Mouse (Mus musculus): ENCODE measurements around the gene Dnajb14.
A peak's percentile ranks its signal among the peaks of the same experiment; 100 is the strongest.
"Not testable (repeated sequence)": the region's sequence is repeated elsewhere in the genome, so short reads cannot be mapped to it uniquely, and the experiment has no call there.

Gene Dnajb14

DNA sequence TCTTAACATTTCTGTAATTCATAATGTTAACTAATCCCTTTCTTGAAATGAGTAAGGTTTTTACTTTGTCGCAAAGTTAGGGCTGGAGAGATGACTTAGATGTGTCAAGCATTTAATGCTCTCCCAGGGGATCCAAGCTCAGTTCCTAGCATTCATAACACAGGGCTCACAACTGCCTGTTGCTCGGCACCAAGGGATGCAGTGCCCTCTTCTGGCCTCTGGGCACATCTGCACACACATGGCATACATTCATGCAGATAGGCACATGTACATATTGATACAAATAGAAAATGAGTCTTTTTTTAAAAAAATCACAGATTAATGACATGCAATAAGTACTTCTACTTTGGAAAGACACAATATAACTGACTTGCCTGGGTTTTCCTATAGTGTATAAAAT is 16.3 kb upstream of the Dnajb14 start:
- no peak for DNase-seq (ENCODE audit: low read depth, low spot score)
- H3K27me3 ChIP-seq (ENCODE audit: control insufficient read depth, insufficient read depth, low read length, poor library complexity, severe bottlenecking), result no peaks in the 10 kb centered on the region
- no peaks in the 10 kb centered on the region for H3K36me3 ChIP-seq (ENCODE audit: control insufficient read depth, insufficient read depth, low read length, poor library complexity, severe bottlenecking)

DNA sequence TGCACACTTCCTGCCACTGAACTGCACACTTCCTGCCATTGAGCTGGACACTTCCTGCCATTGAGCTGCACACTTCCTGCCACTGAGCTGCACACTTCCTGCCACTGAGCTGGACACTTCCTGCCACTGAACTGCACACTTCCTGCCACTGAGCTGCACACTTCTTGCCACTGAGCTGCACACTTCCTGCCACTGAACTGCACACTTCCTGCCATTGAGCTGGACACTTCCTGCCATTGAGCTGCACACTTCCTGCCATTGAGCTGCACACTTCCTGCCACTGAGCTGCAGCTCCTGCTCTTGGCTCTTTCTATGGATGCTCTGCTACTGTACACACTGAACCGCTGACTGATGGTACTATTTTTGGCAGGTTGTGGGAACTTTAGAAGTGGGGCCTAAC is 14.5 kb upstream of the Dnajb14 start:
- not testable (repeated sequence) for H3K36me3 ChIP-seq (ENCODE audit: control insufficient read depth, insufficient read depth, low read length, poor library complexity, severe bottlenecking); H3K27me3 ChIP-seq (ENCODE audit: control insufficient read depth, insufficient read depth, low read length, poor library complexity, severe bottlenecking)
- DNase-seq (ENCODE audit: low read depth, low spot score), result peak; percentile 48

DNA sequence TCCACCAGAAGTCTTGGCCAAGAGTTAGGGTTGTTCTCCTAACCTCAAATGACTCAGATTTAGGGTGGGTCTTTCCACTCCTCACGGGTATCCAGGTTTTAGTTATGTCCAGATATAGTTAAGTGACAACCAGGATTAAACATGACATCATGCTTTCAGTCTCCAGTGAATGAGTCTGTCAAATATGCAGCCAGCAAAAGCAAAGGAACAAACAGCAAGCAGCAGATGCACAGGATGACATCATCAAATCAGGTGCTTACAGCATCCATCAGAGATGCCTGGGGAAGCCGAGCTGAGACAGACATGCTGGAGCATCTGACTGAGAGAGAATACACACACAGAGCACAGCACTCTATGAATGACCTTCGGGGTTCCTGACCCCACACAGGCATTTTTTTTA is 12.1 kb upstream of the Dnajb14 start:
- no peak for DNase-seq (ENCODE audit: low read depth, low spot score)
- H3K27me3 ChIP-seq (ENCODE audit: control insufficient read depth, insufficient read depth, low read length, poor library complexity, severe bottlenecking), result no peaks in the 10 kb centered on the region
- no peaks in the 10 kb centered on the region for H3K36me3 ChIP-seq (ENCODE audit: control insufficient read depth, insufficient read depth, low read length, poor library complexity, severe bottlenecking)

DNA sequence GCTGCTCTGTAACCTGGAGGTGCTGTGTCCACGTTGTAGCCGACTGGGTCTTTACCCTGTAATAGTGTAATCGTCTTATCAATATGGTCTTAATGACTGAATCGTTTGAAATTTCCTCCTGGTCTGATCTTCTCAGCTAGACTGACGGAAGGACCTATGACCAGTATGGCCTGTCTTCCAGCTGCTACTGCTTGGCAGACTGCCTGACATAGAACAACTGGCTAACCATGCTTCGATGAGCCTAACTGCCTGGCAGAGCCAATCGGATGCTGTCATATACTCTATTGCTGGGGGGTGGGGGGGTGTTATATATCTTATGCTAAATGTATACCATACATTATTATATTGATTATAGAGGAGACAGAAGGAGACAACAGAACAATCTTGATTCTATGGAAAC is 11.4 kb upstream of the Dnajb14 start:
- Histone ChIP-seq H3K36me3 (ENCODE audit: control insufficient read depth, insufficient read depth, low read length, poor library complexity, severe bottlenecking) (no peaks in the 10 kb centered on the region), H3K27me3 (ENCODE audit: control insufficient read depth, insufficient read depth, low read length, poor library complexity, severe bottlenecking) (no peaks in the 10 kb centered on the region)
- no peak for DNase-seq (ENCODE audit: low read depth, low spot score)

DNA sequence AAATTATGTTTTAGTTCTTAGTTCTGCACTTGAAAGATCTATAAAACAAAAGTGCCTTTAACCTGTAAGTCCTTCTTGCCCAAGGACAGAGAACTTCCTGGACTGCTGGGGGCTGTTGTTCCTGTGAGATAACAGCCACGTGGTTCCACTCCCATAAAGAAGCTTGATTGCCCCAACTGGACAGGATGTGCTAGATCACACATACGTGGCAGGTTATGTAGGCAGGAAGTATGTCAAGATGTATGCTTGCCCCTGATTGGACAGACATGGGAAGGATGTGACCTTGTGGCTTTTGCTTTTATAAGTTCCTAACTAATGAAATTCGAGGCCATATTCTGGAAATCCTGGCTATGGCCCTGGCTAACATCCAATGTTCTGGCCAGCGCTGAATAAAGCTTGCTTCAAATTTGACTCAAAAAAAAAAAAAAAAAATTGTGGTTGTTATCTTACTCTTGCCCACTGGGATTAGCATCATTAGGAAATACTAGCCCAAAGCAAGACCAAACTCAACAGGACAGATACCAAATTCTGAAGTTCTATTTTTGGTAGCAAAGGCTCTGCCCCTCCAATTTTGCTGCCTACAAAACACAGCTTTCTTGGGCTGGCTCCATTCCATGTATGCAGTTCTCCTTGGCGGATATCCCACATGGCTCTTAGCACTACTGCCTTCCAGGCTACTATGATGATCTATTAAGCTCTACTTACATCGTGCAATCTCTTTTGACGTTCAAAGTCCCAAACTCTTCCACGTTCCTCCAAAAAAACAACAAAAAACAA is 6.9 kb upstream of the Dnajb14 start:
- DNase-seq (ENCODE audit: low read depth, low spot score), result no peak
- H3K27me3 ChIP-seq (ENCODE audit: control insufficient read depth, insufficient read depth, low read length, poor library complexity, severe bottlenecking), result no peaks in the 10 kb centered on the region

DNA sequence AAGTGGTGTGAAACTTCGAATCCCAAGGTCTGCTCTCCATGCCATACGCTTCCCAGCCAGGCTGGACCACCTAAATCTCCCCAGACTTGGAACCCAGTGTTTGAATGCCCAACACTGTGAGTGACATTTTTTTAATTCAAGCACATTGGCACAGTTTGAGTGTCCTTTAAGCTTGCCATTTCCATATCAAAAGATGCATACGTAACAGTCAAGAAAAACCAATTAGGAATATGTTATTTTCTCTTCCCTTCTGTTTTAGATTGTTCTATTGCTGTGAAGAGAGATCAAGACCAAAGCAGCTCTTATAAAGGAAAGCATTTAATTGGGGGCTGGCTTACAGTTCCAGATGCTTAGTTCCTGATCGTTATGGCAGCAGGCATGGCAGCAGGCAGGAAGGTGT is 6.0 kb upstream of the Dnajb14 start:
- no peaks in the 10 kb centered on the region for H3K36me3 ChIP-seq (ENCODE audit: control insufficient read depth, insufficient read depth, low read length, poor library complexity, severe bottlenecking)
- no peaks in the 10 kb centered on the region for H3K27me3 ChIP-seq (ENCODE audit: control insufficient read depth, insufficient read depth, low read length, poor library complexity, severe bottlenecking)
- no peak for DNase-seq (ENCODE audit: low read depth, low spot score)

More for the DNA sequence above, 6.9 kb upstream of the Dnajb14 start:
- H3K36me3 ChIP-seq (ENCODE audit: control insufficient read depth, insufficient read depth, low read length, poor library complexity, severe bottlenecking), result no peaks in the 10 kb centered on the region

DNA sequence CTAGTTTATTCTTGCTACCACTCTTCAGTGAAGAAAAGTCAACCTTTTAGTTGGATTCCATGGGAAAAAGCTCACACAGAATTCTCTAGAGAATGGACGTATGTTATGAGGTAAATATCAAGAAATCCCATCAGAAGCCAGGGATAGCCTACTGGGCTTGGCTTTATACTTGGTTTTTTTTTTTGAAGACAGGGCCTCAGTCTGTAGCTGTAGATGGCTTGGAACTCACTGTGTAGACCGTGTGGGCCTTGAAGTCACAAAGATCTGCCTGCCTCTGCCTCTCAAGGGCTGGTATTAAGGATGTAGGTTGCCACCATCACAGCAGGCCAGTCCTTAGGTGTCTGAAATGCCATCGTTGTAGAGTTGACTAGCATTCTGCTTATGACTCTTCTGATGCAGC is 4.9 kb upstream of the Dnajb14 start:
- H3K36me3 ChIP-seq (ENCODE audit: control insufficient read depth, insufficient read depth, low read length, poor library complexity, severe bottlenecking), result no peaks in the 10 kb centered on the region
- no peaks in the 10 kb centered on the region for H3K27me3 ChIP-seq (ENCODE audit: control insufficient read depth, insufficient read depth, low read length, poor library complexity, severe bottlenecking)
- DNase-seq (ENCODE audit: low read depth, low spot score), result no peak

DNA sequence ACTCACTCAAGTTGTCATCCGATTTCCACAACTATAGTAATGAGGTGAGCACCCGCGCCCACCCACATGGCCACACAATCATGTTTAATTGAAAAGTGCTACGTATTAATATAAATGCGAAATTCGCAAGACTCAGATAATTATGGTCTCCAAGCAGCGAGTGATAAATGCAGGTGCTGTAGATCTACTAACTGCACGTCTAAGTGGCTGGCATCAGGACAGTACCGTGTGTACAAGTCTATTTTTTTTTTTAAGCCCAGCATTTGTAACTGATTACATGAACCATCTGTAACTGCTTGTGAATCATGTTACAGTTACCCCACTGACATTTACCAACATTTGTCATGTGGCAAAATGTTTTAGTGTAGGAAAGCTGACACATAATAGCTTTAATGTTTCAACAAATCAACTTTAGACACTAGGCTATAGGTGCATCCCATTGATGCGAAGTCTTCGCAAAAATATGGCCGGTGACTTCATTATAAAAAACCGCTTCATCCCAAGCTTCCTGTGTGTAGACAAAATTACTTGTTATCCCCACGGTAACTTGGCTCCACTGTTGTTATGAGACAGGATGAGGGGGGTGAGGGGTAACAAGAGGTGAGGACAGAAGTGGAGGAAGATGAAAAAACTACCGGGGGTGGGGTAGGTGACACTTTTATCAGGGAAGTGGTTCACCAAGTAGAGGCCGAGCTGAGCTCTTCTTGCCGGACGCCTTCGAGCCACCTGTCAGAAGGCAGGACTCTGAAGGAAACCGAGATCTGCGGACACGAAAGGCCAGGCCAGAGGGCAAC is 3.9 kb upstream of the Dnajb14 start:
- Histone ChIP-seq H3K27me3 (ENCODE audit: control insufficient read depth, insufficient read depth, low read length, poor library complexity, severe bottlenecking) (no peaks in the 10 kb centered on the region), H3K36me3 (ENCODE audit: control insufficient read depth, insufficient read depth, low read length, poor library complexity, severe bottlenecking) (no peaks in the 10 kb centered on the region)
- no peak for DNase-seq (ENCODE audit: low read depth, low spot score)

DNA sequence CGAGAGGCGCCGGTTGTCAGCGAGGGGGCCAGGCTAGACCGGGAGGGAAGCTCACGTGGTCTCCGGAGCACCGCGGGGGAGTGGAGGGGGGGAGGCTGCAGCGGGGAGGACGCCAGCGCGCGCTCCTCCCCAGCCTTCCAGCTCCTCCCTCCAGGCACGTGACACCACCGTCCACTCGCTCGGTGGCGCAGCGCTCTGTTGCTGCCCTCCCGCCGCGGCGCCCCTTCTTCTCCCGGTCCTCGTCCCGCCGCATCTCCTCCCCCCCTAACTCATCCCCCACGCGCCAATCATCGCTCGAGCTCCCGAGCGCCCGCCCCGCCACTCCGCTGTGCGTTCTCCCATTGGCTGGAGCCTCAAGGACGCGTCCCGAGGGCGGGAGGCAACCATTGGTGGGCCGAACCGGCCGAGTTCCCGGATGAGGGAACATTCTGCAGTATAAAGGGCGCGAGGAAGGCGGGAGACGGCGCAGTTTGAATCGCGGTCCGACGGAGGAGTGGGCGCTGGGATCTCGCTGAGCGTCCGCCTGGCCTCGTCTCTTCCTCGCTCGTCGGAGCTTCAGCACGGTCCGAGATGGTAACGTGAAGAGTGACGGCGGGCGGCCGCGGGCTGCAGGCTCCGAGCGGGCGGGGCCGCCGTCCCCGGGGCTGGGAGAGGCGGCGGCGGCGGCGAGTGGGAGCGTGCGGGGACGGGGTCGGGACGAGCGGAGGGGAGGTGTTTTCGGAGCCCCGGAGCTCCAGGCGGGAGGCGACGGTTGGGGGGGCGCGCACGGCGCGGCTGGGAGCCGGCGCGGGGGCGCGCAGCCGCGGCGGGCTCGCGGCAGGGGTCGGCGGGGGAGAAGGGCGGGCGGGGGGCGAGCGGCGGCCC is 3.1 kb upstream of the Dnajb14 start, which contains the start of gene H2afz:
Gene H2afz (plus strand): TSS at position 364 of the 864 bp plus-strand sequence.
- Histone ChIP-seq H3K27me3 (ENCODE audit: control insufficient read depth, insufficient read depth, low read length, poor library complexity, severe bottlenecking) (no peaks in the 10 kb centered on the region), H3K36me3 (ENCODE audit: control insufficient read depth, insufficient read depth, low read length, poor library complexity, severe bottlenecking) (no peaks in the 10 kb centered on the region)
- DNase-seq (ENCODE audit: low read depth, low spot score), result peak; percentile 98

DNA sequence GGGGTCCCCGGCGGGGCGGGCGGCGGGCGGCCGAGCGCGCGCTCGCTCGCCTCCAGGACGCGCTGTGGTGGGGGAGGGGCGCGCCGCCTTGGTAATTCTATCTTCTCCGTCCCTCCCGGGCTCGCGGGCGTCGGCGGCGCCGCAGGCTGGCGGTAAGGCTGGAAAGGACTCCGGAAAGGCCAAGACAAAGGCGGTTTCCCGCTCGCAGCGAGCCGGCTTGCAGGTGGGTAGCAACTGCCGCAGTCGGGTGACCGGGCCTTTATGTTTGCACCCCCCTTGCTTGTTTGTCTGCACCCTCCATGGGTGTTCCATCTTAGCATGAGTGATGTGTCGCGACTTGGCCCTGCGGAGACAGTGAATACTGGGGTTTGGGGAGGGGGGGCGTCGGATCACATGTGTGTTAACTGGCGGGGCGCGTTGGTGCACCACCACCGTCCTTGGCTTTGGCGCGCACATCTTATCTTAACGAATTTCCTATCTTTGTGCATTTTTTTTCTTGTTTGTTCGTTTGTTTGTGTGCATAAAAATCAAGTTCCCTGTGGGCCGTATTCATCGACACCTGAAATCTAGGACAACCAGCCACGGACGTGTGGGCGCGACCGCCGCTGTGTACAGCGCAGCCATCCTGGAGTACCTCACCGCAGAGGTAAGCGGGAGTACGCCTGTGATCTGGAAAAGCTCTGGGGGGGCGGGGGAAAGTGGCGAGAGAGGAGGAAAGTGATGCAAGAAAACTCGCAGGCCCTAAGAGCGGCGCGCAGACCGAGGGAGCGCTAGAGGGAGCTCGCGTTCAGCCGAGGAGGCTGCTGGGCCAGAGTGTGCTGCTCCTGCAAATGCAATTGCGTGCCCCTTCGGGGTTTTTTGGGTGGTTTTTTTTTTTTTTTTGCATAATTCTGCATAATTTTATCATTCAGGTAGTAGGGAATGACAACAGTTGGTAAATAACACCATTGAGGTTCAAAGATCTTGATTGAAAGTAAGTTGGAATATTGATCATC is 2.2 kb upstream of the Dnajb14 start:
- DNase-seq (ENCODE audit: low read depth, low spot score), result peak; percentile 94
- Histone ChIP-seq H3K36me3 (ENCODE audit: control insufficient read depth, insufficient read depth, low read length, poor library complexity, severe bottlenecking) (no peaks in the 10 kb centered on the region), H3K27me3 (ENCODE audit: control insufficient read depth, insufficient read depth, low read length, poor library complexity, severe bottlenecking) (no peaks in the 10 kb centered on the region)

DNA sequence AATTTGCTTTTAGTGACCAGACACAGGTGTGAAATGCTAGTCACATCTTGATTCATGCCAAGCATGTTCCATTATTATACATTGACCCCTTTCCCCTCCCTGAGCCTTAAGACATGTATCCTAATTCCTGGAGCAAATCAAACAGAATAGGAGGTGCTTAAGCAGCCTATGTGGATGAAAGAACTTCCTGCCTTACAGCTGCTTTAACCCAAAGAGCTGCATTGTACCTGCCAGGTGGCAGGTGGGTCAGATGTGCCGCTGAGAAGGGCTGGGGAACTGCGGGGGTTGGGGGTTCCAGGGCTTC is 390 bp upstream of the Dnajb14 start:
- H3K36me3 ChIP-seq (ENCODE audit: control insufficient read depth, insufficient read depth, low read length, poor library complexity, severe bottlenecking), result no peaks in the 10 kb centered on the region
- DNase-seq (ENCODE audit: low read depth, low spot score), result no peak
- no peaks in the 10 kb centered on the region for H3K27me3 ChIP-seq (ENCODE audit: control insufficient read depth, insufficient read depth, low read length, poor library complexity, severe bottlenecking)

DNA sequence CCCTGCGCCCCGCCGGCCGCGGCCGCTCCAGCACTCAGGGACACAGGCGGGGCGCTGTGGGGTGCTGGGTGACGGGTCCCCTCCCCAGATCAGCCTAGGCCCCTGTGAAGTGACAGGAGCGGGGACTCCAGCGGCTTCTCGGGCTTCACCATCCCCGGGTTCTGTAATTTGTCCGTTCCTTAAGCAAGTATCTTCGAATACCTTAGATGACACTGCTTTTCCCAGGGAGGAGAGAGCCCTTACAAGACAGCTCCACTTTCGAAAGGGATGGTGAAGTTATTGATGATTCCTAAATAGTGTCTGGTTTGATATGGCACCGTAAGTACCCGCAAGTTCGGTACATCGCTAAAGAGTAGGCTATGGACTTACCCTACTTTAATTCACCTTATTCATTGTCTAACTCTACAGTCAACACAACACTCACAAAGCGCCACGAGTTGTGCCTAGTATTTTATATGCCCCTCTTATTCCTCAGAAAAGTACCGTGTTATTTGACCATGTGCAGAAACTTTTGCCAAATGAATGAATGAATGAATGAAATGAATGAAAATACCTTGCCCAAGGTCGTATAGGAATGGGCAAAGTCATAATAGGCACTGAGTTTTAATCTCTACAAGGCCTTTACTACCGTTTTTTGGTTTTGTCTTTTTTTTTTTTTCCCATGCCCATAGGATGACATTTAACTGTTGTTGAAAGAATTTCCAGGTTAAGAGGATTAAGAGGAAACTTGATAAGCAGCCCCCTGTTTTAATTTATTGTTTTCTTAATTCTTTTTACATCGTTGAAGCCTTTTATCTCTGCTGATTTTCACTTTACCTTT is 829 bp downstream of the Dnajb14 start:
- H3K36me3 ChIP-seq (ENCODE audit: control insufficient read depth, insufficient read depth, low read length, poor library complexity, severe bottlenecking), result no peaks in the 10 kb centered on the region
- no peak for DNase-seq (ENCODE audit: low read depth, low spot score)
- no peaks in the 10 kb centered on the region for H3K27me3 ChIP-seq (ENCODE audit: control insufficient read depth, insufficient read depth, low read length, poor library complexity, severe bottlenecking)

DNA sequence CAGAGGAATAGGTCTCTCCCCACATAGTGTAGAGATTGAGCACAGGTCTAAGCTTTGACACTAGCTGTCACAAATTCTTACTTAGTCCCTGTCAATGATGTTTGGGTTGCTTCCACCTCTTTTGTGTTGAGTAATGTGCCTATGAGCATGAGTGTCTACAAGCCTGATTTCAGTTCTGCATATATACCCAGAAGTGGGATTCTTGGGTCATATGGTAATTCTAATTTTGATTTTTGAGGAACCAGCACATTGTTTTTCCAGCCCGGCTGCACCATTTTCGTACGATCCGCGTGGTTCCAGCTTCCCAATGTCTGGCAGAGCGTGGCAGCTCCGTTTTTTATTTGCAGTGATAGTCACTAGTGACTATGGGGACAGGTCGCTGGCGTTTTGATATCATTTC is 1.9 kb downstream of the Dnajb14 start:
- Histone ChIP-seq H3K27me3 (ENCODE audit: control insufficient read depth, insufficient read depth, low read length, poor library complexity, severe bottlenecking) (no peaks in the 10 kb centered on the region), H3K36me3 (ENCODE audit: control insufficient read depth, insufficient read depth, low read length, poor library complexity, severe bottlenecking) (no peaks in the 10 kb centered on the region)
- no peak for DNase-seq (ENCODE audit: low read depth, low spot score)

Data from splenic B cell, adult 2 months (primary cell).